Mouse (Mus musculus): Measurements from ENCODE around the gene Dusp6.
A peak's percentile ranks its signal among the peaks of the same experiment; 100 is the strongest.

The Dusp6 gene

DNA sequence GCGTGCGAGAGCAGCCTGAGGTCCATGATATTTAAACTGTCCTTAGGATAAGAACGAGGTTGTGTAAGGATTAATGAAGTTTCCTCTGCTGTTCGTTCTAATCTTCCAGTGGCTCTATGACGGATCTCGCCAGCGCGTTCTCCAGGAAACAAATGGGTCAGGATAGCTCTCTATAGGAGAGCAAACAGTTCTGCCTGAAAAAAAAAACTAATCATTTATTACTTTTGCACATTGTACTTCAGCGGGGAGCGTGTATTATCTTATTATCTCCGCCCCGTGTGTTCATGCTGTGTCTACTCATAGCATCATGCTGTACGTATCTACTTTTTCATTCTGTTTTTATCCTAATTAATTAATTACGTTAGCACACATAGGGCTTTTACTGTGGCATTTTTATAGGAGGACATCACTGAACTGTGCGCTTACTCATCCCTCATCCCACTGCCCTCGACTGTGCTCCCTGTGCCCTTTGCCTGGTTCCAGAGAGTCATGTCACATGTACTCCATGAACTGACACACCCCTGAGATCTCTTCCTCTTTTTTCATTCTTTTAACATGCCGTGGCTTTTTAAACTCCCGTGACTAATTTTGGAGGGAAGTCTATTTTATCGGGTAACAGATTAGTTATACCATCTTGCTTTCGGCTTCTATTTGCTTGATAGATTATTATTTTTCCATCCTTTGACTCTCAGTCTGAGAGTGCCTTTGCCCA lies 16.1 kb upstream of the Dusp6 start:
- no peak for DNase-seq (ENCODE audit: low read depth, low spot score)

GRCm38 (mm10) chr10:99250874-99251281 lies 12.2 kb upstream of the Dusp6 start:
- DNase-seq (ENCODE audit: low read depth, low spot score), result no peak

GRCm38 (mm10) chr10:99253412-99253811 lies 9.6 kb upstream of the Dusp6 start:
- no peak for DNase-seq (ENCODE audit: low read depth, low spot score)

DNA sequence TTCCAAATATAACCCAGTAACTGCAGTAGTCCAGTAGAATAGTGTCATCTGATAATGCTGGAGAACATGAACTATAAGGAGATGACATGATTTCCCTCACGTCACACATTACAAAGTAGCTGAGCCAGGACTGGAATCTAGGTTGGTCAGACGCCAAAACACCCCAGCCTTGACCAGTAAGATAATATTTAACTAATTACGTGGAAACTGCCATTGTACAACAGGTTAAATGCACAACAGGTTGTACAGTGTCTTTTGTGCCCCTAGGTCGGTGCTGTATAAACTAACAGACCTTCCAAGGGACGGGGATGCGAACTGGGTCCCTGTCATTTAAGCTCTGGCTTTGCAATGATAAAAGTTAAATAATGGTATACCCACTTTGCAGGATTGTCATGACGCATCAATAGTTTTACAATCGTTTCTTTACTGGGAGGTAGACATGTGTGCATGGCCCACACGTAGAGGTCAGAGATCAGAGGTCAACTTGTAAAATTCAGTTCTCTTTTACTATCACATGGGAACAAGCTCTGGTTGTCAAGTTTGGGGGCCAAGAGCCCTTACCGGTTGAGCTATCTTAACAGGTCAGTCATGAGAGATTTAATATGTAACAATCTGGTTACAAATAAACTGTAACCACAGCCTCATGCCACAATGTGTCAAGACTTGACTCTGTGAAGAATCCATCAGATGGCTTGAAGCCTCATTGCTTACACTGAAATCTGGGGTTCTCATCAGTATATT lies 7.0 kb upstream of the Dusp6 start:
- DNase-seq (ENCODE audit: low read depth, low spot score), result no peak

- no peak for DNase-seq (ENCODE audit: low read depth, low spot score)
These were observed 5.5 kb upstream of the Dusp6 start for GRCm38 (mm10) chr10:99257531-99257930.

DNA sequence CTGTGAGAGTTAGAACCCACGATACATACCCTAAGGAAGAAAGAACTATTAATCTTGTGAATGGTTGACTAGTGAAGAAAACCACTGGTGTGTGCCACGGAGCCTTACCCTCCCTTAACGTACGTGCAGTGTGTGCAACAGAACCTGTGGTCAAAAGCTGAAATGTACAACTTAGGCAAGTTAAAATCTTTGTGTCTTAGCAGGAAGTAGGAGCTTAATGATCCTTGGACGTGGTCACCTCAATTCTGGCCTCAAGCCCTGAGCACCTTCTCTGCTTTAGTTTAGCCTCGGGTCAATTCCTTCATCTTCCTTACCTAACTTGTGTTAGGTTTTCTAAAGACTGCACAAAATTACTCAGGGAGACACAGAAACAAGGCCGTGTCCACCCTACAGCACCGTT lies 3.2 kb upstream of the Dusp6 start:
- DNase-seq (ENCODE audit: low read depth, low spot score), result no peak

- DNase-seq (ENCODE audit: low read depth, low spot score), result no peak
These were observed 1.8 kb upstream of the Dusp6 start for GRCm38 (mm10) chr10:99261151-99261635.

GRCm38 (mm10) chr10:99261636-99262318 lies 1.3 kb upstream of the Dusp6 start:
- peak; percentile 36 for DNase-seq (ENCODE audit: low read depth, low spot score)

DNA sequence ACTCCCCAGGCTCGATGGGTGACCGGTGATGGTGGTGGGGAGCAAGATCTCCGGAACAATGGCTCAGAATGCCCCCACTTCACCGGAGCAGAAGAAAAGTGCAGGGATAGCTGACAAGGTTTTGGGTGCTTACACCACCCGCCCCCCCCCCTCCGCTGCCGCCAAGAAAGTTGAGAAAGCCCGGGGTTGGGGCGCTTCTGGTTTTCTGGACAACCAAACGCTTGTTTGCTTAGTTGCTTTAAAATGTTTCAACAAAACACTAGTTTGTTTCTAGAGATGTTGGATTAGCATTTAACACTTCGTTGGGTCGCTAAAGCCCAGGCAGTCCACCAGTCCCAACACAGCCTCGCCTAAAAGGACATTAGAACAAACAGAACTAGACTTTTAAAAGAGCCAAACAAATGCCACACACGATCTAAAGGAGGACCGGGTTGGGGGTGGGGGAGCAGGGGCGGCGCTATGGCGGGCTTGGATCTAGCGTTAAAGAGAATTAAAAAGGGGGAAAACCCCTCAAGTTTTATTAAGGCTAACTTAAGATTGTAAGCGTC lies 638 bp upstream of the Dusp6 start:
- no peak for DNase-seq (ENCODE audit: low read depth, low spot score)

GRCm38 (mm10) chr10:99263419-99264221 lies 589 bp downstream of the Dusp6 start:
- DNase-seq (ENCODE audit: low read depth, low spot score), result no peak

DNA sequence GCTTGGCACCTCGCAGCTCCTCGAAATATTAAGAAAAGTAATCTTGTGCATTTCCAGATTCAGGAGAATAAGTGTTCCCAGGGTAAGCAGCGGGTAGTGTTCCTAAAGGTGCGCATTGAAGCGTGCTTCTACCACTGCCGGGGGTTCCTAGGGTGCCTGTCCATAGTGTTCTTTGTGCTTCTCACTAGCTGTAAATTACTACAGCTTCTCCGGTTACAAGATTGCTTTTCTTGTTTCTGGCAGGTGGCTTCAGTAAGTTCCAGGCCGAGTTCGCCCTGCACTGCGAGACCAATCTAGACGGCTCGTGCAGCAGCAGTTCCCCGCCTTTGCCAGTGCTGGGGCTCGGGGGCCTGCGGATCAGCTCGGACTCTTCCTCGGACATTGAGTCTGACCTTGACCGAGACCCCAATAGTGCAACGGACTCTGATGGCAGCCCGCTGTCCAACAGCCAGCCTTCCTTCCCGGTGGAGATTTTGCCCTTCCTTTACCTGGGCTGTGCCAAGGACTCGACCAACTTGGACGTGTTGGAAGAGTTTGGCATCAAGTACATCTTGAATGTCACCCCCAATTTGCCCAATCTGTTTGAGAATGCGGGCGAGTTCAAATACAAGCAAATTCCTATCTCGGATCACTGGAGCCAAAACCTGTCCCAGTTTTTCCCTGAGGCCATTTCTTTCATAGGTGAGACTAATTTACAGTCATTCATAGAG lies 1.4 kb downstream of the Dusp6 start:
- DNase-seq (ENCODE audit: low read depth, low spot score), result no peak

DNA sequence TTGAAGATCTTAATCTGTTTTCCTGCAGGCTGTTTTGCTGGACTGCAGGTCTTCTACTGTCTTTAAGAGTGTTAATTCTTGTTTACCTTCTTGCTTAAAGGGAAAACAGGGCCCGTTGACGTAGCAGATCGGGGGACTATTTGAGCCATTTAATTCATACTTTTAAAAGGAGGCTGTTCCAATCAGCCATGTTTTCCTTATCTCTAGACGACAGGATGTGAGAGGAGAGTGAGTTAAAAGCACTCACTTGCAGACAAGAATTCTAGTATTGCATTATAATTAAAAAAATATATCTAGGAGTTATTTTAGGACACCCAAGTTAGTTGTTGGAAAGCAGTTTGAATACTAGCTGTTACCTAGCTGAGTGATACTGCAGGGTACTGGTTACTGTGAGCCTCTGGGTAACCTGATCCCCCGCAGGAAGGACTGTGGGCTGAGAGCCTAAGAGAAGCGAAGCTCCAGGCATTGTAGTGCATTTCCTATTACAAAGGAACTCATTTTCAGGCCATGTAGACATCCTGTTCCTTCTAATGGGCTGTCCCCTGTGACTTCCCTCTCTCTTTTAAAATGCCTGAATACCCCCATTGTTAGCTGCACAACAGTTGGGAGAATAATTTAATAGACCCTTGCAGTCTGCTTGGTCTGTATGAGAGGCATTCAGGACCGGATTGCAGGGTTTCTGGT lies 2.1 kb downstream of the Dusp6 start:
- DNase-seq (ENCODE audit: low read depth, low spot score), result no peak

DNA sequence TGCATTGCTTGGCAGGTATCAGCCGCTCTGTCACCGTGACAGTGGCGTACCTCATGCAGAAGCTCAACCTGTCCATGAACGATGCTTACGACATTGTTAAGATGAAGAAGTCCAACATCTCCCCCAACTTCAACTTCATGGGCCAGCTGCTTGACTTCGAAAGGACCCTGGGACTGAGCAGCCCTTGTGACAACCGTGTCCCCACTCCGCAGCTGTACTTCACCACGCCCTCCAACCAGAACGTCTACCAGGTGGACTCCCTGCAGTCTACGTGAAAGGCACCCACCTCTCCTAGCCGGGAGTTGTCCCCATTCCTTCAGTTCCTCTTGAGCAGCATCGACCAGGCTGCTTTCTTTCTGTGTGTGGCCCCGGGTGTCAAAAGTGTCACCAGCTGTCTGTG lies 3.0 kb downstream of the Dusp6 start:
- DNase-seq (ENCODE audit: low read depth, low spot score), result no peak

GRCm38 (mm10) chr10:99267621-99268020 lies 4.6 kb downstream of the Dusp6 start:
- no peak for DNase-seq (ENCODE audit: low read depth, low spot score)

DNA sequence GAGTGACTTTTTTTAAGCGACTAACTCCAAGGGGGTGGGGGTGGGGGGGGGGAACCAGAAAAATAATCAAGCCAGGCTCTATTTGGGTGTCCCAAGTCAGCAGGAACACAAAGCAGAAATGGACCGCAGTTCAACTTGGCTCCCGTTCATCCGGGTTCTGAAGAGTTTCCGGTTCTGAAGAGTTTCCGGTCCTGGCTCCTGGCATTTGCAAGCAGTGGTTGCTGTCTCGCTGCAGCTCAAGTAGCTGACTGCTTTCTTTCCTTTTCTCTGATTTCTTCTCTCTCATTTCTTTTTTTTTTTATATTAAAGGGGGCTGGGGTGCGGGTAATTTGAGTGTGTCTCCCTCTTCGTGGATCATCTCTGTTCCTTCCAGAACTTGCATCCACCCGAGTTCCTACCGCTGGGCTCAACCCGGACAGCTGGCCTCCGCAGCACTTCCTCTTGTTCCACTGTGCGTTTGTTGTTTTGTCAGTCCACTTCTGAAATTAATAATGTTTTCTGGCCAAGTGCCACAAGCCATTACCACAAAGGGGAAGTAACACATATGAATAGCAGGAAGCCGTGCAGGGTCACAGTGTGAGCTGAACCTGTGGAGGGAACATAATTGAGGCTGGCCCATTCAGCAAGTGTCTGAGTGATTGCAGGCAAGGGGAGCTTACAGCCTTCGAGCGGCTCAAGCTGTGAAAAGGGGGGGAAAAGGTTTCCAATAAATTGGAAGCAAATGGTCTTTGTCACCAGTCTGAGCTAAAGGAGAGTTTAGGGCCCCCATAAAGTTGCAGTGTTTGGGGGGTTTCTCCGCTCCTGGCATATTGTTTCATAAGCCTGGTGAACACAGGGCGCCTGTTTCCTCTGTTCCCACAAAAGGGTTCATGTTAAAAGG lies 5.6 kb downstream of the Dusp6 start:
- no peak for DNase-seq (ENCODE audit: low read depth, low spot score)

DNA sequence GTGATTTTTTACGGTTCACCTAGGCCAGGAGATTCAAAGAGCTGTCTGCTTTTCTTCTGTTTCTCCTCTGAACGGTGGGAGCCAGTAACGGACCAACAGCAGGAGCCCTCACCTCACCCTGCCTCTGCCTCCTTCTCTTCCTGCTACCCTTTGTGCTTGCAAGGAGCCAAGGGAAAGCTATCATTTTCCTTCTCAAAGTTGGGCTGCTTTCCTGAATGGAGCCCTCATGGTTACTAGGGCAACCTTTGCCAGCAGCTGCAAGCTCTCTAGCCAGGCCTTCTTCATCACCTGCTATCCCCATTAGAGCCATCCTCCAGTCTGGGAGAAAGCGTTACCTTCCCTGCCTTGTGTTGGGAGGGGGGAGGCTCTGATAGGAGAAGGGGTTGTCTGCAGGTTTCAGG lies 6.3 kb downstream of the Dusp6 start:
- no peak for DNase-seq (ENCODE audit: low read depth, low spot score)

- no peak for DNase-seq (ENCODE audit: low read depth, low spot score)
These were observed 6.7 kb downstream of the Dusp6 start for GRCm38 (mm10) chr10:99269704-99270103.

DNA sequence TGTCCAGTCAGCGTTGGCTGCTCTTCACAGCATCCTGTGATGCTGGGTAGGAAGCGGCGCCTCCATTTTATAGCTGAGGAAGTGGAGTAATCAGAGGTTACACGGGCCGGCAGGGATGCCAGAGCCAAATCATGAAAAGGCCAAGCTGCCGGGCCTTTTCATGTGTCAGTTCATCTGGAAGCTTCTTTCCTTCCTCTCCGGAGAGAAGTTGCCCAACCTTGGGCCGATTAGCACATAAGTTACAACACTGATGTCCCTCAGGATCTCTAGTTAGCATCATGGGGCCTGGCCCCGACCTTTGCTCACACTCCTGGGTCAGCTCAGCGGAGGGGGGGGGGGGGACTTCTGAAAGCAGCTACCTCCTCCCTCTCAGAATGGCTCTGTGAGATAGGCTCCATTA lies 7.4 kb downstream of the Dusp6 start:
- DNase-seq (ENCODE audit: low read depth, low spot score), result no peak

DNA sequence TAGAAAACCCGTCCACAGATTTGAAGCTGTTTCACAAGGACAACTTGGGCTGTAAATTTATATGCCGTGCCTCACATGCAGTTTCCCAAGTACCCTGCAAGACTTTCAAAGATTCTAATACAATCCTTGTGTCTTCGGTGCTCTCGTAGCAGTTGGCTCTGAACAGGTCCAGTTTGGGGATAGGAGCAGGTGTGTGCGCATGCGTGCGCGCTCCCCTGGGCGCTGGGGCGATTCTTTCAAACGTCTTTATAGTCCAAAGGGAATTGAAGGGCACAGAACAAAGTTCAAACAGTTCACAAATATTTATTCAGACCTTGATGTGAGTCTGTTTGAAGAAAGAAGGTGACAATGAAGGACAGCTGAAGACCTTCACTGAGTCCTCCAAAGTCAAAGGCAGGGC lies 8.0 kb downstream of the Dusp6 start:
- DNase-seq (ENCODE audit: low read depth, low spot score), result no peak

All from WW6 (cell line).